Mouse (Mus musculus) liver, embryonic 16.5 days (tissue): ENCODE measurements around the gene Hes2. TPM values are rescaled to one million over a fixed set of nuclear protein-coding genes. Genes with fewer than 3 reads are reported as not detected.

ENCODE experiments used
- ATAC-seq: fragments of 200-750 bp; cut with Nextera tagmentation; 2 replicates; pipeline ENCODE4 v1.8.0; 2017; ENCODE audit warnings: low read depth, mild to moderate bottlenecking, moderate number of reproducible peaks, moderate library complexity
- H3K27ac ChIP-seq: fragments of 300-500 bp; sonication (generic); 2 replicates; pipeline ENCODE4 v1.5.1; 2014; ENCODE audit warnings: mild to moderate bottlenecking, low read length
- H3K27me3 ChIP-seq: fragments of 300-500 bp; sonication (generic); 2 replicates; pipeline ENCODE4 v1.6.1; 2014; ENCODE audit warnings: low read depth, low read length, mixed read lengths; ENCODE audit not compliant: control insufficient read depth, insufficient read depth
- H3K36me3 ChIP-seq: fragments of 300-500 bp; sonication (generic); 2 replicates; pipeline ENCODE4 v1.6.1; 2014; ENCODE audit warnings: mild to moderate bottlenecking; ENCODE audit not compliant: control insufficient read depth, insufficient read depth
- H3K4me1 ChIP-seq: fragments of 300-500 bp; sonication (generic); 2 replicates; pipeline ENCODE4 v1.6.1; 2014; ENCODE audit warnings: low read depth, low read length, mixed read lengths; ENCODE audit not compliant: control insufficient read depth
- H3K4me2 ChIP-seq: fragments of 300-500 bp; sonication (generic); 2 replicates; pipeline ENCODE4 v1.6.1; 2014; ENCODE audit warnings: low read depth, low read length, mixed read lengths
- H3K4me3 ChIP-seq: fragments of 300-500 bp; sonication (generic); 2 replicates; pipeline ENCODE4 v1.5.1; 2014; ENCODE audit warnings: low read depth, mild to moderate bottlenecking, low read length
- H3K9ac ChIP-seq: fragments of 300-500 bp; sonication (generic); 2 replicates; pipeline ENCODE4 v1.6.1; 2014; ENCODE audit warnings: low read depth, low read length
- H3K9me3 ChIP-seq: fragments of 300-500 bp; sonication (generic); replicated peaks from 2 replicates; pipeline ENCODE4 v1.6.1; 2016; ENCODE audit warnings: low read length; ENCODE audit not compliant: control insufficient read depth
- WGBS: fragments of 180-500 bp; shearing (Covaris S2); extraction: QIAGEN DNeasy Blood & Tissue Kit; methylation state at CpG from one replicate; pipeline ENCODE4 v1.1.7; 2014; ENCODE audit not compliant: insufficient replicate concordance; 5-methylcytosine and 5-hydroxymethylcytosine counted together
- polyA plus RNA-seq: library from polyadenylated mRNA; unstranded; fragments of >200 nt; fragmentation: Nextera tagmentation; extraction: Ambion mirVana; gene quantifications from 2 replicates; pipeline ENCODE4 v1.2.1, GENCODE M21; 2015

The Hes2 gene
- polyA plus RNA-seq, 1 experiment from 2014 or later = not detected

- Histone ChIP-seq H3K27ac (no peak overlapping the region), H3K4me2 (no peak overlapping the region), H3K36me3 (no peaks in the 10 kb centered on the region), H3K4me1 (peaks cover 6% of the 10 kb centered on the region), H3K9me3 (no peaks in the 10 kb centered on the region), H3K9ac (no peak overlapping the region), H3K27me3 (no peaks in the 10 kb centered on the region), H3K4me3 (no peak overlapping the region)
- ATAC-seq = no peak
- WGBS = 60% methylated on average over 6 of the region's 6 CpGs
These were observed 47.5 kb downstream of the Hes2 start for GRCm38 (mm10) chr4:152206199-152206598.

- Histone ChIP-seq H3K4me2 (no peak overlapping the region), H3K27me3 (no peaks in the 10 kb centered on the region), H3K36me3 (no peaks in the 10 kb centered on the region), H3K4me3 (no peak overlapping the region), H3K27ac (no peak overlapping the region), H3K9me3 (no peaks in the 10 kb centered on the region), H3K4me1 (peaks cover 6% of the 10 kb centered on the region), H3K9ac (no peak overlapping the region)
- ATAC-seq = no peak
- WGBS = 38% methylated on average over 4 of the region's 4 CpGs
These were observed 51.0 kb downstream of the Hes2 start for GRCm38 (mm10) chr4:152209623-152210022.

Other genes with a start within 250 kb of the Hes2 start
- gene Dnajc11, start 225.2 kb upstream of the Hes2 start, polyA plus RNA-seq = 40.5 and 44.0 TPM in 2 replicates
- 5.9 and 7.1 TPM in 2 replicates for gene Thap3, start 169.9 kb upstream of the Hes2 start, polyA plus RNA-seq
- 4.1 and 4.5 TPM in 2 replicates for gene Phf13, start 162.6 kb upstream of the Hes2 start, polyA plus RNA-seq
- gene Klhl21, start 150.1 kb upstream of the Hes2 start, polyA plus RNA-seq = 3.8 and 4.6 TPM in 2 replicates
- gene Zbtb48, start 131.2 kb upstream of the Hes2 start, polyA plus RNA-seq = 8.0 and 11.1 TPM in 2 replicates
- gene Tas1r1, start 120.3 kb upstream of the Hes2 start, polyA plus RNA-seq = 0.11 and 0.12 TPM in 2 replicates
- 10.5 and 11.5 TPM in 2 replicates for gene Nol9, start 119.5 kb upstream of the Hes2 start, polyA plus RNA-seq
- gene Plekhg5, start 86.4 kb upstream of the Hes2 start, polyA plus RNA-seq = 4.8 and 5.1 TPM in 2 replicates
- gene Tnfrsf25, start 42.9 kb upstream of the Hes2 start, polyA plus RNA-seq = 0.12 and 0.25 TPM in 2 replicates
- 1.1 and 2.3 TPM in 2 replicates for gene Espn, start 6.5 kb upstream of the Hes2 start, polyA plus RNA-seq
- gene Acot7, start 19.3 kb downstream of the Hes2 start, polyA plus RNA-seq = 11.9 and 12.0 TPM in 2 replicates
- 0.34 and 0.59 TPM in 2 replicates for gene Gpr153, start 115.4 kb downstream of the Hes2 start, polyA plus RNA-seq
- not detected in 2 replicates for gene Hes3, start 132.8 kb downstream of the Hes2 start, polyA plus RNA-seq
- 5.9 and 6.5 TPM in 2 replicates for gene Icmt, start 138.4 kb downstream of the Hes2 start, polyA plus RNA-seq
- gene Rnf207, start 160.1 kb downstream of the Hes2 start, polyA plus RNA-seq = not detected in 2 replicates
- gene Rpl22, start 166.9 kb downstream of the Hes2 start, polyA plus RNA-seq = 161 and 209 TPM in 2 replicates
- gene Chd5, start 179.8 kb downstream of the Hes2 start, polyA plus RNA-seq = 0.04 TPM in 1 of 2 replicates, not detected in the other